Mouse (Mus musculus) liver, embryonic 13.5 days (tissue): ENCODE results near the gene Arid1a. TPM values are rescaled to one million over a fixed set of nuclear protein-coding genes. Genes with fewer than 3 reads are reported as not detected.

Source experiments
- ATAC-seq: fragments of 200-750 bp; cut with Nextera tagmentation; 2 replicates; pipeline ENCODE4 v1.8.0; 2017; ENCODE audit warnings: low read depth, mild to moderate bottlenecking, moderate number of reproducible peaks, moderate library complexity
- DNase-seq: peaks from one replicate; pipeline ENCODE4 v3.0.0; 2022
- H3K27ac ChIP-seq: fragments of 300-500 bp; sonication (generic); 2 replicates; pipeline ENCODE4 v1.5.1; 2015; ENCODE audit warnings: moderate library complexity, mild to moderate bottlenecking, inconsistent platforms
- H3K27me3 ChIP-seq: fragments of 300-500 bp; sonication (generic); 2 replicates; pipeline ENCODE4 v1.6.1; 2015; ENCODE audit warnings: mild to moderate bottlenecking, inconsistent platforms
- H3K36me3 ChIP-seq: fragments of 300-500 bp; sonication (generic); 2 replicates; pipeline ENCODE4 v1.6.1; 2015; ENCODE audit warnings: mild to moderate bottlenecking, inconsistent platforms
- H3K4me1 ChIP-seq: fragments of 300-500 bp; sonication (generic); replicated peaks from 2 replicates; pipeline ENCODE4 v1.6.1; 2015; ENCODE audit warnings: inconsistent platforms
- H3K4me2 ChIP-seq: fragments of 300-500 bp; sonication (generic); 2 replicates; pipeline ENCODE4 v1.6.1; 2015; ENCODE audit warnings: inconsistent platforms, mild to moderate bottlenecking, moderate library complexity
- H3K4me3 ChIP-seq: fragments of 300-500 bp; sonication (generic); replicated peaks from 2 replicates; pipeline ENCODE4 v1.5.1; 2015; ENCODE audit warnings: mild to moderate bottlenecking, inconsistent platforms
- H3K9ac ChIP-seq: fragments of 300-500 bp; sonication (generic); 2 replicates; pipeline ENCODE4 v1.6.1; 2015; ENCODE audit warnings: mild to moderate bottlenecking, inconsistent platforms
- H3K9me3 ChIP-seq: fragments of 300-500 bp; sonication (generic); replicated peaks from 2 replicates; pipeline ENCODE4 v1.6.1; 2016; ENCODE audit warnings: inconsistent platforms
- WGBS: fragments of 180-500 bp; shearing (Covaris S2); methylation state at CpG from one replicate; pipeline ENCODE4 v1.1.7; 2015; ENCODE audit not compliant: insufficient replicate concordance; 5-methylcytosine and 5-hydroxymethylcytosine counted together
- microRNA-seq: library from miRNA; unstranded; fragments of <30 nt; microRNA quantifications from one replicate; pipeline ENCODE4, GENCODE M21; 2016
- polyA plus RNA-seq: library from polyadenylated mRNA; unstranded; fragments of >200 nt; fragmentation: Nextera tagmentation; extraction: Ambion mirVana; gene quantifications from 2 replicates; pipeline ENCODE4 v1.2.1, GENCODE M21; 2015

Gene Arid1a
- polyA plus RNA-seq, 1 experiment from 2014 or later = 9.0 TPM

DNA sequence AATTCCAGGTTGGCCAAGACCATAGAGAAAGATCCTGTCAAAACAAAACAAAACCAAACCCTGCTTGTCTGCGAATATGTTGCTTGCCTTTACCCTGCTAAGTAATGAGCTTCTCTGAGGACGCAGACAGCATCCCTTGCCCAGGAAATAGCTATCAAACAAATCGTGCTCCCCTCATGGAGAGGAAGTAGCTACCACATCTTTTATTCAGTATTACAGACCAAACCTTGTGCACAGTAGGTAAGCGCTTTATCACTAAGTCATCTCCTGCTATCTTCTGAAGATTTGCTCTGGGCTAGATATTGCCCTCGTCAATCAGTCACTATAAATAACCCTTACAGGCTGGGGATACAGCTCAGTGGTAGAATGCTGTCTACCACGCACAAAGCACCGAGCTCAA lies 127.4 kb downstream of the Arid1a start:
- no peak for DNase-seq
- Histone ChIP-seq H3K4me1 (peaks cover 67% of the 10 kb centered on the region), H3K4me2 (no peak overlapping the region), H3K9ac (no peak overlapping the region), H3K27ac (no peak overlapping the region), H3K4me3 (no peak overlapping the region), H3K27me3 (no peaks in the 10 kb centered on the region), H3K9me3 (no peaks in the 10 kb centered on the region), H3K36me3 (peaks cover 21% of the 10 kb centered on the region; the same call in 1 of the 2 replicates)
- no peak for ATAC-seq
- 64% methylated on average over 7 of the region's 7 CpGs for WGBS

Small RNA genes within 50 kb of the gene (microRNA-seq; reads per million reads assigned to microRNA genes)
- 1.2 reads per million for gene Mir7227

Other genes starting within 250 kb of the Arid1a start
- 0.45 and 0.70 TPM in 2 replicates for gene Kdf1, start 237.8 kb downstream of the Arid1a start, polyA plus RNA-seq
- gene Nudc, start 210.8 kb downstream of the Arid1a start, polyA plus RNA-seq = 214 and 231 TPM in 2 replicates
- 0.31 and 0.51 TPM in 2 replicates for gene Nr0b2, start 203.4 kb downstream of the Arid1a start, polyA plus RNA-seq
- gene Gpatch3, start 182.0 kb downstream of the Arid1a start, polyA plus RNA-seq = 4.3 and 4.6 TPM in 2 replicates
- 12.5 and 13.5 TPM in 2 replicates for gene Gpn2, start 172.4 kb downstream of the Arid1a start, polyA plus RNA-seq
- 0.77 and 0.92 TPM in 2 replicates for gene Sfn, start 154.6 kb downstream of the Arid1a start, polyA plus RNA-seq
- 1.0 and 1.1 TPM in 2 replicates for gene Zdhhc18, start 106.6 kb downstream of the Arid1a start, polyA plus RNA-seq
- 5.8 and 7.3 TPM in 2 replicates for gene Pigv, start 84.1 kb downstream of the Arid1a start, polyA plus RNA-seq
- gene Rps6ka1, start 131.0 kb upstream of the Arid1a start, polyA plus RNA-seq = 50.3 and 54.2 TPM in 2 replicates
- 779 and 917 TPM in 2 replicates for gene Hmgn2, start 211.9 kb upstream of the Arid1a start, polyA plus RNA-seq
- 19.7 and 23.5 TPM in 2 replicates for gene Dhdds, start 244.1 kb upstream of the Arid1a start, polyA plus RNA-seq